Mouse (Mus musculus): ENCODE data around the gene Gja5.

GRCm38 (mm10) chr3:96904851-96905541, 503 bp downstream of the Gja5 start, which contains the start of gene Gpr89:
- TF ChIP-seq CTCF (IDR thresholded peaks at IDR 0.05), result no peak
- no peak for TF ChIP-seq EP300 (IDR thresholded peaks at IDR 0.05)
